Mouse (Mus musculus) c-Kit-positive CD71-positive TER-119-positive erythroid progenitor cells, embryonic 14.5 days (primary cell): ENCODE data around the gene Zfp629.
"Not testable (repeated sequence)": the region's sequence is repeated elsewhere in the genome, so short reads cannot be mapped to it uniquely, and the experiment has no call there.

Experiments
- DNase-seq: peaks from one replicate; pipeline ENCODE4 v3.0.0-alpha.2; 2013; ENCODE audit warnings: low spot score

Gene Zfp629

GRCm38 (mm10) chr7:127614891-127615843 is at the start of gene Zfp629:
Gene Zfp629, minus strand, starts transcription at chr7:127615797.
- DNase-seq, result no peak

DNA sequence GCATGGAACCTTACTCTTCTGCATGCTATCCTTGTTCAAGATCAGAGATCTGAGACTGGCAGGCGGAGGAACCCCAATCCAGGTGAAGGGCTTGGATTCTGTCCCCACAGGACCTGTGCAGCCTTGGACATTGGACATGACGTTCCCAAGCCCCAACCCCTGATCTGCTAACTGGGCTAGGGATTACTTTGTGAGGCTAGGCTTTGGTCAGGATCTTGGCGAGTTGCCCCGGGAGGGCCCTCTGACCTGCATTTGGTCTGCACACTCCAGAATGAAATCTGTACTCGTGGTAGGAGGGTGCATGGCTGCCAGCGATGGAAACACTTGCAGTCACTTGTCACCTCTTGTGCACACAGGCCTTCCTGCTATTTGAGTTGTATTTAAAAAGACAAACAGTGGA is 47.3 kb upstream of the Zfp629 start:
- DNase-seq, result no peak

DNA sequence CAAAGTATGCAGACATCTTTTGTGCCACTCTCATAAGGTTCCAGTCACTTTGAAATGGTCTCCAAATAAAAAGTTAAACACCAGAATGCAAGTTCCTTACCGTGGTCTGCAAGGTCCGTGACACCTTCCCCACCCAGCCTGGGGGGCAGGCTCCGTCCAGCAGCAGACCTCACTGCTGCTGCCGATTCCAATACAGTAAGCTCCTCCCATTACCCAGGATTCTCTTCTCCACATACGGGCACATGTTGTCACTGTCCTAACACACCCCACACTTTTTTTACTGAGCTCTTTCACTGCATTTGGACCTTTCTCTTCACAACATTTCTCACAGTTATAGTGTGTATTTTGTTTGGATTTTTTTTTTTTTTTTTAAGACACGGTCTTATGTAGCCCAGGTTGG is 46.2 kb upstream of the Zfp629 start:
- no peak for DNase-seq

- DNase-seq, result no peak
These were observed 45.3 kb upstream of the Zfp629 start for GRCm38 (mm10) chr7:127660882-127661281.

GRCm38 (mm10) chr7:127656946-127657345 is 41.3 kb upstream of the Zfp629 start:
- peak; percentile 74 for DNase-seq

DNA sequence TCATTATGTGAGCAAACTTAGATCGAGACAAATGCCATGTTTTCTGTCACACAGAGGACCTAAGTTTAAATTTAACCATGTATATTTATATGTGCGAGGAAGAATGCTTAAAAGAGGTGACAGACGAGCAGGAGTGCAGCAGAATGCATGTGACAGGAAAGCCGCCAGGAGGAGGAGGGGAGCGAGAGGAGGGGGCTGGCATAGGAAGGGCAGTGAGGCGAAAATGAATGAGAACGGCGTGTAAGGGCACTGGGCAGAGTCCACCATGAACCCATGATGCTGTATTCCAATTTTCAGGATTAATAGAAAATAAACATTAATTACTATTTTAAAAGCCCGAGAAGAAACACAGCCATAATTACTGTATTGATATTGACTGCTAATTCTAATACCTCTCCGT is 38.7 kb upstream of the Zfp629 start:
- DNase-seq, result no peak

DNA sequence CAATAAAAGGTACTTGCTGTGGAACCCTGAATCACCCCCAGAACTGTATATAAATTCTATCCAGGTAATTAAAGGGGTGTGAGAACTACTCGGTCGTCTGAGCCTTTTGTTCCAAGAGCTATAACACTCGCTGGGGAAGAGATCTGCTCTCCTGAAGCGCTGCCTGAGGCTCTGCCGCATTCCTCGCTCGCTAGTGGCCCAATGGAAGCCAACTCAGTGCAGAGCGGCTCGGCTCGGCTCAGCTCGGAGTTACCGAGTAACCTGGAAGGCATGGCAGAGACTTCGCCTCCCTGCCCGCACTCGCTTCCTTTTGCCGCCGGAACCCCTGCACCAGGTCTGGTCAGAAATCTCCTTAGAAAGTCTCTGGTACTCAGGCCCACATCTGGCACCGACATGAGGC is 36.5 kb upstream of the Zfp629 start:
- no peak for DNase-seq

- DNase-seq, result no peak
These were observed 36.0 kb upstream of the Zfp629 start for GRCm38 (mm10) chr7:127651624-127652023.

- no peak for DNase-seq
These were observed 33.6 kb upstream of the Zfp629 start for GRCm38 (mm10) chr7:127649206-127649605.

DNA sequence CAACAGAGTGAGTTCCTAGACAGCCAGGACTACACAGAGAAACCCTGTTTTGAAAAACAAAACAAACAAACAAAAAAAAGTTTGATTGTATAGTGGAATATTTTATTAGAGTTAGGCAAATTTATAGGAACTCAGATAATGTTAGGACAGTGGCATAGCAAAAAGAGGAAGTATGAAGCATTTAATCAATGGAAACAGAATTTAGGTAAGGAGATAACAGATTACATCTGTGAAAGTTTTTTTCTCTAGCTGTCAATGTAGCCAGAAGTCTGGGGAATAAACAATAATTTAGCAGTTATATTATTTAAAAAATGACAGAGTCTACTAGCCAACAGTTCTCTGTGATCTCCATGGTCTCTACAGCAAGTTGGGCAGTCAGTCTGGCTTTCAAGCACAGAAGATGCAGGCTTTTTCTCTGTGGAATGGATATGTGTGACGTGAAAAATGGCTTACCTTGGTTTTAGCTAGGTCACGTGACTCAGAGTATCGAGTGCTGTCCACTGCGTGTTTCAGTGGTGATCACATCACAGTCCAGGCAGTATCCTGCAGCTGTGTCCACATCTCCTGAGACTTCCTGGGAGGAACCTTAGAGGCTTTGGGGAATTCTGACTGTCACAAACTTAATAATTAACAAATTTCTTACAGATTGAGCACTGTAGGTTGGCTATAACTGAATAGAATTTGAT is 33.1 kb upstream of the Zfp629 start:
- DNase-seq, result no peak

- not testable (repeated sequence) for DNase-seq
These were observed 32.0 kb upstream of the Zfp629 start for GRCm38 (mm10) chr7:127647576-127647975.

DNA sequence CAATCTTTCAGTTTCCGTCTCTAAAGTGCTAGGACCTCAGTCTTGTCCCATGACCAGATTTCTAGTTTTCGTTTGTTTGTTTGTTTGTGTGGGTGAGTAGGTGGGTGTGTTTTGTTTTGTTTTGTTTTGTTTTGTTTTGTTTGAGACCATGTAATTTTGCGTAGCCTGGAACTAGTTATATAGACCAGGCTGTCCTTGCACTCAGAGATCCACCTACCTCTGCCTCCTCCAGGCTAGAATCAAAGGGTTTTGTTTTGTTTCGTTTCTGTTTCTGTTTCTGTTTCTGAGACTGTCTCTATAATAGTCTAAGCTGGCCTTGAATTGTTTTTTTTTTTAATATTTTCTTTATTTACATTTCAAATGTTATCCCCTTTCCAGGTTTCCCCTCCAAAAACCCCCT is 30.8 kb upstream of the Zfp629 start:
- DNase-seq, result no peak

DNA sequence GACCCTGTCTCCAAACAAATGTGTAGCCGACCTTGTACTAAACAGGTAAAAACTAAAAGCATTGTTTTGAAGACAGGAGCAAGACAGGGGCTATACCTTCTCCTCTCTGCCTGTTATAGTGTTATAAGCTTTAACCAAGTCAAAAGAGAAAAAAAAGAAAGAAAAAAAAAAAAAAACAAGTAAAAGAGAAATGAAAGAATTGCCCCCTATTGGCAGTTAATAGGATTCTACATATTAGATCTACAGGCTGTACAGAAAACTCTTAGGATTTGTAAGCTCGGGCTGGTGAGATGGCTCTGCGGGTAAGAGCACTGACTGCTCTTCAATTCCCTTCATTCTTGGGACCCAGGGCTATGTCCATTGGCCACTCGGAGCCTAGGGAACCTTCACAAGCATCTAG is 26.7 kb upstream of the Zfp629 start:
- no peak for DNase-seq

GRCm38 (mm10) chr7:127641260-127641659 is 25.7 kb upstream of the Zfp629 start:
- no peak for DNase-seq

DNA sequence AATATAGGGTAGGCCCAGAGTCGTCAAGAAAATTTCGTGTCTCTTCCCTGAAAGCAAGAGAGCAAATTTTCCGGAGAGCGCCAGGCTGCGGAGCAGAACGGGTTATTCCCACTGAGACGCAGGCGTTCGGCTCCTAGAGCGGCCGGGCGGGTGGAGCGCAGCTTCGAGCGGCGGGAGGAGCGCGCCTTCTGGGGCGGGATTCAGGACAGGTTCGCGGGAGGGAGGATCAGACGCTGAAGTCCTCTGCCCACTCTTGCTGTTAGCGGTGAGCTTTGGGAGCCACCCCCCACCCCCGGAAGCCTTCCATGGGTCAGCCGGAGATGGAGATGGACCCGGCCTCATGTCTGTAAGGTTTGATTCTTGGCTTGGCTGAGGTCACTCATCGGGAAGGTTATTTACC is 21.4 kb upstream of the Zfp629 start:
- no peak for DNase-seq

DNA sequence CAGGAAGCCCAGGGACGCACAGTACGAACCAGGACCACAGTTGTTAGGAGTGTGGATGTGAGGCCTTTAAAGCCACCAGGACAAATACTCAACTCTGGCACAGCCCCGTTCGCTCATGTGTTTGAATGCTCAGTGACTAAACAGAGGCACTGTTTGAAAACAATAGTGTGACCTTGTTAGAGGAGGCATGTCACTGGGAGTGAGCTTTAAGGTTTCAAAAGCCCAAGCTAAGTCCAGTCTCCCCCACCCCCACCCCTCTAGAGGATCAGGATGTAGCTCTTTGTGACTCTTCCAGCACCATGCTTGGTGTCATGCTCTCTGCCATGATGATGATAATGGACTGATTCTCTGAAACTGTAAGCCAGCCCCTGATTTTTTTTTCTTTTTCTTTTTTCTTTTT is 15.8 kb upstream of the Zfp629 start:
- no peak for DNase-seq

GRCm38 (mm10) chr7:127628646-127629045 is 13.0 kb upstream of the Zfp629 start:
- DNase-seq, result no peak

GRCm38 (mm10) chr7:127626471-127626870 is 10.9 kb upstream of the Zfp629 start:
- peak; percentile 82 for DNase-seq

DNA sequence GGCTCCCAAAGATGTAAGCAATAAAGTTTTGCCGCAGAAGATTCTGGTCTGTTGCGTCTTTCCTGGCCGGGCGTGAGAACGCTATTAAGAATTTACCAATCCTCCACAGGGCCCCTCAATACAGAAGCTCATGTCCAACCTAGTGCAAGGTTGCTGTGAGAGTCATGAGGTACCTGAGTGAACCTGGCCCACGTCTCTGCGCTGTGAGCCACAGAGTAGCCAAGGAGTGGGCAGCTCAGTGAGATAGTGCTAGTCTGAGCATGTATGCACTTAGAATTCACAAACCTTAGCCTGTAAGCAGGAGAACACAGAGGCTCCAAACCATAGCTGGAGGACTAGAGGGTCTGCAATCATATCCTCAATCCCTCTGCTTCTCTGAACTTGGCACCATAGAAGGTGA is 10.4 kb upstream of the Zfp629 start:
- no peak for DNase-seq

GRCm38 (mm10) chr7:127618402-127618801 is 2.8 kb upstream of the Zfp629 start:
- DNase-seq, result not testable (repeated sequence)

GRCm38 (mm10) chr7:127617962-127618361 is 2.4 kb upstream of the Zfp629 start:
- no peak for DNase-seq

- DNase-seq, result no peak
These were observed 1.3 kb upstream of the Zfp629 start for GRCm38 (mm10) chr7:127616881-127617280.

DNA sequence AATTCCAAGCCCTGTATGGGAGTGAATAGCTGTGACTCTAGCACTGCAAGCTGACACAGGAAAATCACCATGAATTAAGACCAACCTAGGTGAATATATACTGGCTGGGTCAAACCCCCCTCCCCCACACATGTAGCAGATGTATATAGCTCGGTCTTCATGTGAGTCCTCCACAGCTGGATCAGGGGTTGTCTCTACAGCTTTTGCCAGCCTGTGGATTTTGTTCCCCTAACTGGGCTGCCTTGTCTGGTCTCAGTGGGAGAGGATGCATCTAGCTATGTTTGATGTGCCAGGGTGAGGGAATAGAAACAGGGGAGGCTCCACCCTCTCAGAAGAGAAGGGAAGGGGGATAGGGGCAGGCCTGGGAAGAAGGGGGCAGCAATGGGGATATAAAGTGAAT is 739 bp upstream of the Zfp629 start:
- no peak for DNase-seq
